In the genomic region with DNA sequence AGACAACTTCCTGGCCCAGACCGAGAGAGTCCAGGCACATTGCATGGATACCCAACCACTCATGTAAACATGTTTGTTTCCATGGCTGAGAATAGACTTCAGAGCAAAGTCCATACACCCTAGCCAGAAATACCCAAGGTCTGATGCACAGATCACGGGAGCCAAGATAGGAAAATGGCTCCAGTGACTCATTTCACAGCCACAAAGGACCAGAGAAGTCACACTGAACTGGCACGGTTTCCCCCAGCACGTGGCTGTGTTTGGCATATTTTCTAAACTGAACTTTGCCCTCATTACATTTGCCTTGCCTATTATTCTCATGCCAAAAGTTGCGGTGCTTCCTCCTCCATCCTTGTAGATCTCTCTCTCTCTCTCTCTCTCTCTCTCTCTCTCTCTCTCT, we compare ENCODE assay signal across 13 mouse cellular contexts. TPM values are rescaled to one million over a fixed set of nuclear protein-coding genes. Genes with fewer than 3 reads are reported as not detected.
DNase-seq lines count a peak whose midpoint lies in the region; ATAC-seq and TF ChIP-seq lines count a peak whose summit lies in the region.
"Had no signal": no experiment of that assay in that cellular context is flagged by ENCODE, and none has a peak within 500 bp of the region (broad histone marks: within the 10 kb centered on the region; RNA-seq: fewer than 3 reads in every experiment).

No protein-coding gene starts in this region.

- WGBS in liver, postnatal 0 days (ENCODE audit: insufficient replicate concordance) = 55% methylated on average over 5 of the region's 5 CpGs
- 68% methylated on average over 5 of the region's 5 CpGs for WGBS in liver, embryonic 11.5 days
- WGBS in small intestine, adult 2 months = 16% methylated on average over 5 of the region's 5 CpGs
- WGBS in forebrain, embryonic 16.5 days = 72% methylated on average over 5 of the region's 5 CpGs

- H3K9me3 ChIP-seq in liver, postnatal 0 days (ENCODE audit: low read length) = no peaks in the 10 kb centered on the region
- no peaks in the 10 kb centered on the region for H3K9me3 ChIP-seq in liver, embryonic 11.5 days (ENCODE audit: control insufficient read depth, low read length)
- no peaks in the 10 kb centered on the region for H3K9me3 ChIP-seq in forebrain, embryonic 16.5 days (ENCODE audit: control insufficient read depth, low read length)
- H3K9me3 ChIP-seq: G1E; heart, embryonic 15.5 days; liver, embryonic 12.5 days had no signal

- no peak for TF ChIP-seq CTCF in liver, postnatal 0 days (IDR thresholded peaks at IDR 0.05; ENCODE audit: low read depth)
- no peak for TF ChIP-seq CTCF in small intestine, adult 2 months (IDR thresholded peaks at IDR 0.05; ENCODE audit: extremely low read depth, insufficient read length, insufficient replicate concordance, low read depth, low read length)

- H3K9ac ChIP-seq in liver, postnatal 0 days (replicated peaks) = no peak overlapping the region
- H3K9ac ChIP-seq in liver, embryonic 11.5 days (ENCODE audit: low read depth, low read length) = no peak overlapping the region
- H3K9ac ChIP-seq in forebrain, embryonic 16.5 days (replicated peaks; ENCODE audit: low read depth, low read length) = no peak overlapping the region
- H3K9ac ChIP-seq: heart, embryonic 15.5 days; liver, embryonic 12.5 days had no signal

- no peak overlapping the region for H3K4me2 ChIP-seq in liver, postnatal 0 days (ENCODE audit: low read depth, low read length)
- H3K4me2 ChIP-seq in liver, embryonic 11.5 days = no peak overlapping the region
- H3K4me2 ChIP-seq in forebrain, embryonic 16.5 days (ENCODE audit: low read length) = no peak overlapping the region
- H3K4me2 ChIP-seq: heart, embryonic 15.5 days; liver, embryonic 12.5 days had no signal

- no peaks in the 10 kb centered on the region for H3K36me3 ChIP-seq in liver, postnatal 0 days (replicated peaks; ENCODE audit: insufficient read depth, low read length)
- H3K36me3 ChIP-seq in liver, embryonic 11.5 days (ENCODE audit: control insufficient read depth, insufficient read depth, low read length) = no peaks in the 10 kb centered on the region
- peaks cover 6% of the 10 kb centered on the region; the same call in 1 of the 2 replicates for H3K36me3 ChIP-seq in small intestine, adult 2 months (ENCODE audit: control insufficient read depth, insufficient read depth, low read length)
- H3K36me3 ChIP-seq in forebrain, embryonic 16.5 days (ENCODE audit: control insufficient read depth, insufficient read depth) = no peaks in the 10 kb centered on the region
- H3K36me3 ChIP-seq: G1E; heart, embryonic 15.5 days; liver, embryonic 12.5 days had no signal

- peak; percentile 73 for TF ChIP-seq EP300 in liver, postnatal 0 days (IDR thresholded peaks at IDR 0.05; ENCODE audit: low read depth)

- H3K4me3 ChIP-seq in liver, postnatal 0 days (ENCODE audit: low read depth, low read length) = no peak overlapping the region
- no peak overlapping the region for H3K4me3 ChIP-seq in liver, embryonic 11.5 days (ENCODE audit: low read depth, low read length)
- no peak overlapping the region for H3K4me3 ChIP-seq in brown adipose tissue, adult 24 weeks (ENCODE audit: insufficient read depth, low read depth, low read length)
- H3K4me3 ChIP-seq in small intestine, adult 2 months (ENCODE audit: low read depth, low read length) = peak overlapping the region; percentile 42; the same call in 1 of the 2 replicates
- no peak overlapping the region for H3K4me3 ChIP-seq in forebrain, embryonic 16.5 days (replicated peaks; ENCODE audit: low read length)
- H3K4me3 ChIP-seq: heart, embryonic 15.5 days; left cerebral cortex, adult 2 months; liver, embryonic 12.5 days had no signal

- peak; percentile 71 for DNase-seq in liver, postnatal 0 days
- DNase-seq in liver, embryonic 11.5 days (ENCODE audit: low spot score) = no peak
- peak; percentile 94 for DNase-seq in NIH3T3 (ENCODE audit: low read depth)
- DNase-seq: cerebellum, adult 2 months had no signal

- no peak overlapping the region for H3K27ac ChIP-seq in liver, postnatal 0 days (ENCODE audit: low read depth)
- no peak overlapping the region for H3K27ac ChIP-seq in liver, embryonic 11.5 days (ENCODE audit: low read depth, low read length)
- peak overlapping the region; percentile 12; the same call in 1 of the 2 replicates for H3K27ac ChIP-seq in brown adipose tissue, adult 24 weeks (replicated peaks; ENCODE audit: low read depth, low read length)
- H3K27ac ChIP-seq in small intestine, adult 2 months (ENCODE audit: insufficient read depth, low read depth, low read length) = peak overlapping the region; percentile 84
- no peak overlapping the region for H3K27ac ChIP-seq in forebrain, embryonic 16.5 days (ENCODE audit: low read length)
- H3K27ac ChIP-seq: heart, embryonic 15.5 days; left cerebral cortex, adult 2 months; liver, embryonic 12.5 days had no signal

- no peak for TF ChIP-seq POLR2A in small intestine, adult 2 months (IDR thresholded peaks at IDR 0.05; ENCODE audit: low read depth, low read length)

- peaks cover 9% of the 10 kb centered on the region for H3K4me1 ChIP-seq in liver, postnatal 0 days (ENCODE audit: insufficient read depth)
- H3K4me1 ChIP-seq in liver, embryonic 11.5 days (replicated peaks; ENCODE audit: control insufficient read depth, insufficient read depth, low read length) = no peaks in the 10 kb centered on the region; the same call in none of the 2 replicates
- H3K4me1 ChIP-seq in brown adipose tissue, adult 24 weeks (ENCODE audit: control insufficient read depth, insufficient read depth, insufficient read length, low read length) = 0 out of 2 replicates have a peak, but pooled peaks cover 4% of the 10 kb centered on the region
- peaks cover 21% of the 10 kb centered on the region; the same call in 1 of the 2 replicates for H3K4me1 ChIP-seq in small intestine, adult 2 months (ENCODE audit: control insufficient read depth, insufficient read depth, insufficient read length, low read length)
- H3K4me1 ChIP-seq in forebrain, embryonic 16.5 days (replicated peaks; ENCODE audit: control insufficient read depth, insufficient read depth, low read length) = peaks cover 10% of the 10 kb centered on the region

- no peaks in the 10 kb centered on the region for H3K27me3 ChIP-seq in liver, postnatal 0 days (ENCODE audit: insufficient read depth, low read length)
- no peaks in the 10 kb centered on the region for H3K27me3 ChIP-seq in liver, embryonic 11.5 days (replicated peaks; ENCODE audit: control insufficient read depth, insufficient read depth, low read length)
- no peaks in the 10 kb centered on the region for H3K27me3 ChIP-seq in small intestine, adult 2 months (ENCODE audit: control insufficient read depth, insufficient read depth, low read length)
- H3K27me3 ChIP-seq in forebrain, embryonic 16.5 days (replicated peaks; ENCODE audit: control insufficient read depth, insufficient read depth, low read length) = 0 out of 2 replicates have a peak, but pooled peaks cover 4% of the 10 kb centered on the region
- H3K27me3 ChIP-seq: heart, embryonic 15.5 days had no signal

- ATAC-seq in liver, postnatal 0 days = peak; percentile 82
- ATAC-seq in liver, embryonic 11.5 days (replicated peaks; ENCODE audit: low FRiP score) = no peak
- ATAC-seq in forebrain, embryonic 16.5 days = no peak
- ATAC-seq in activated CD4-positive, CD25-positive, alpha-beta regulatory T cell, adult 4 months = no peak
- ATAC-seq: hindbrain, embryonic 16.5 days; liver, embryonic 12.5 days had no signal

RNA-seq across cellular contexts. Expression of a gene that starts 1.9 kb away (rescaled TPM):
- polyA plus RNA-seq in liver, postnatal 0 days (2015; fragmentation: Nextera tagmentation; extraction: Ambion mirVana) = 0.08 and 0.09 TPM in 2 replicates
- 0.08 and 0.48 TPM in 2 replicates for polyA plus RNA-seq in liver, embryonic 11.5 days (2014; fragmentation: Nextera tagmentation; extraction: Ambion mirVana)
- not detected in 2 replicates for polyA plus RNA-seq in brown adipose tissue, adult 24 weeks (2012; ENCODE audit: insufficient read depth, insufficient read length, missing spikeins)
- 26.9 and 94.4 TPM in 2 replicates for polyA plus RNA-seq in small intestine, adult 2 months (2012; rRNA removed)
- polyA plus RNA-seq in forebrain, embryonic 16.5 days (2015; fragmentation: Nextera tagmentation; extraction: Ambion mirVana) = 0.53 and 1.8 TPM in 2 replicates
- 1 to 10 TPM; 1.5 to 1.6 TPM for polyA plus RNA-seq in activated CD4-positive, CD25-positive, alpha-beta regulatory T cell, adult 4 months (2017; shearing (Covaris generic))
- polyA plus RNA-seq: G1E had no signal

RNA-seq across cellular contexts. Expression of a gene that starts 30.4 kb away (rescaled TPM):
- 0.14 and 0.29 TPM in 2 replicates for polyA plus RNA-seq in liver, postnatal 0 days (2015; fragmentation: Nextera tagmentation; extraction: Ambion mirVana)
- polyA plus RNA-seq in liver, embryonic 11.5 days (2014; fragmentation: Nextera tagmentation; extraction: Ambion mirVana) = 0.30 and 0.92 TPM in 2 replicates
- polyA plus RNA-seq in brown adipose tissue, adult 24 weeks (2012; ENCODE audit: insufficient read depth, insufficient read length, missing spikeins) = not detected in 2 replicates
- polyA plus RNA-seq in small intestine, adult 2 months (2012; rRNA removed) = 0.22 TPM in 1 of 2 replicates, not detected in the other
- polyA plus RNA-seq in forebrain, embryonic 16.5 days (2015; fragmentation: Nextera tagmentation; extraction: Ambion mirVana) = not detected in 2 replicates
- polyA plus RNA-seq in activated CD4-positive, CD25-positive, alpha-beta regulatory T cell, adult 4 months (2017; shearing (Covaris generic)) = under 1 TPM in 1 of 2 experiments, not detected in 1; 0.77 TPM
- polyA plus RNA-seq: cerebellum, adult 2 months; heart, embryonic 15.5 days; hindbrain, embryonic 16.5 days had no signal

RNA-seq across cellular contexts. Expression of a gene that starts 38.5 kb away (rescaled TPM):
- polyA plus RNA-seq in liver, postnatal 0 days (2015; fragmentation: Nextera tagmentation; extraction: Ambion mirVana) = 38.6 and 39.5 TPM in 2 replicates
- polyA plus RNA-seq in liver, embryonic 11.5 days (2014; fragmentation: Nextera tagmentation; extraction: Ambion mirVana) = 75.2 and 89.2 TPM in 2 replicates
- 27.2 and 29.0 TPM in 2 replicates for polyA plus RNA-seq in brown adipose tissue, adult 24 weeks (2012; ENCODE audit: insufficient read depth, insufficient read length, missing spikeins)
- 12.7 and 36.3 TPM in 2 replicates for polyA plus RNA-seq in small intestine, adult 2 months (2012; rRNA removed)
- 123 and 135 TPM in 2 replicates for polyA plus RNA-seq in forebrain, embryonic 16.5 days (2015; fragmentation: Nextera tagmentation; extraction: Ambion mirVana)
- 10 to 100 TPM; 32.0 to 47.5 TPM for polyA plus RNA-seq in activated CD4-positive, CD25-positive, alpha-beta regulatory T cell, adult 4 months (2017; shearing (Covaris generic))

RNA-seq across cellular contexts. Expression of a gene that starts 55.0 kb away (rescaled TPM):
- polyA plus RNA-seq in liver, postnatal 0 days (2015; fragmentation: Nextera tagmentation; extraction: Ambion mirVana) = 0.09 and 0.16 TPM in 2 replicates
- 0.05 TPM in 1 of 2 replicates, not detected in the other for polyA plus RNA-seq in liver, embryonic 11.5 days (2014; fragmentation: Nextera tagmentation; extraction: Ambion mirVana)
- polyA plus RNA-seq in brown adipose tissue, adult 24 weeks (2012; ENCODE audit: insufficient read depth, insufficient read length, missing spikeins) = not detected in 2 replicates
- polyA plus RNA-seq in small intestine, adult 2 months (2012; rRNA removed) = 0.46 and 0.77 TPM in 2 replicates
- polyA plus RNA-seq in forebrain, embryonic 16.5 days (2015; fragmentation: Nextera tagmentation; extraction: Ambion mirVana) = not detected in 2 replicates
- not detected for polyA plus RNA-seq in activated CD4-positive, CD25-positive, alpha-beta regulatory T cell, adult 4 months (2017; shearing (Covaris generic))
- polyA plus RNA-seq: G1E; heart, embryonic 15.5 days; hindbrain, embryonic 16.5 days; liver, embryonic 12.5 days had no signal

Comparison
In these comparisons a context has a peak if more than half of its experiments do, and no peak if none do; other contexts are left out.
1. H3K27ac ChIP-seq: peak in brown adipose tissue, adult 24 weeks (single experiment) and small intestine, adult 2 months (single experiment); none in liver, postnatal 0 days (single experiment), liver, embryonic 11.5 days (single experiment) and forebrain, embryonic 16.5 days (single experiment).